Mouse (Mus musculus) R1 (cell line): ENCODE data around the gene Pum1.
A peak's percentile ranks its signal among the peaks of the same experiment; 100 is the strongest.

Experiments
- DNase-seq: peaks from one replicate; pipeline ENCODE4 v3.0.0-alpha.2; 2018; ENCODE audit warnings: low read depth, low spot score

Pum1 gene

DNA sequence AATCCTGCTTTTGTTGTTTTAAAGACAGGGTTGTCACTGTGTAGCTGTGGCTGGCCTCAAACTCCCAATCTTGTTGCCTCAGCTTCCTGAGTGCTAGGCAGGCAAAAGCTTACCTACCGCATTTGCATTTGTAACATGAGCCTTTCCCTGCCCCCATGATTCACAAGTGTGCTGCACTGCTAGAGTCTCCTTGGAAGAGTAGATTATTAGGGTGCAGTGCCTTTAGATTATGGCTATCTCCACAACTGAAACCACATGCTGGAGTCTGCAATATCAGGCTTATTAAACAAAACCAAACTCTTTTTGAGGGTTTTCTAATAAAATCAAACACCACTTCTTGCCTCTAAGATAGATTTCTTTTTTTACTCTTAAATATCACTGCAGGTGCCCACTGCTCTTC, 59.5 kb downstream of the Pum1 start:
- peak; percentile 68 for DNase-seq

DNA sequence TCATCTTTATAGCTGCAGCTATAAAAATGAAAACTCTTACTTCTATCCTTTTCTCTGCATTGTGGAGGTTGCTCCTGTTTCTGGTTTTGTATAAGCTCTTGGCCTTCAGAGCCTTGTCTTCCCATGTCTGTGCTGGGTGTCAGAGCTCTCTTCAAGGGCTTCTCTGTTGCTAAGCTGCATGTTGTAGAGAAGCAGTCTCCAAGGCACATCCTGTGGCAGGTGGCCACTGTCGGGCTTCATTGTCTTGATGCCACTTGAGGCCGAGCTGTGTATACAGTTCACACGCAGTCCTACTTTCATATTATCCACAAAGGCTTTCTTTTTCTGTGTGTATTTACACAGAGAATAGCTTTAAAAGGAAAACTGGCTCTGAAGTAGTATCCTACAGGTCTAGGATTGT, 63.0 kb downstream of the Pum1 start:
- DNase-seq = no peak

DNA sequence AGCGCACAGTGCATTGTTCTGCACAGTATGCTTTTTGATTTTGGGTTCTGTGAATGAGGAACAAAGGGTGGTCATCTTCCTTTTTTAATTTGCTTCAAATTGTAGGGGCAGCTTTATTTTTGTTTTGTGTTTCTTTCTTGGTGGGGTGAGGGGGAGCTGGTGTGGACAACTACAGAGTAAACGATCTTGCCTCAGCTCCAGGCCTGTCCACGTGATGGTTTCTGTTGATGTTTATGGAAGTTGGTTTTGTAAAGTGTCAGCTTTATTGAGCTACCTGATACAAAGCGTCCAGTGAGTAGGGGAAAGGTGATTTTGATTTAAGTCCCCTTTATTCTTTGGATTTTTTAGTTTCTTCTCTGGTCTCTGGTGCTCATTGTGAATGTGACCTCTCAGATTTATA, 72.8 kb downstream of the Pum1 start:
- no peak for DNase-seq

DNA sequence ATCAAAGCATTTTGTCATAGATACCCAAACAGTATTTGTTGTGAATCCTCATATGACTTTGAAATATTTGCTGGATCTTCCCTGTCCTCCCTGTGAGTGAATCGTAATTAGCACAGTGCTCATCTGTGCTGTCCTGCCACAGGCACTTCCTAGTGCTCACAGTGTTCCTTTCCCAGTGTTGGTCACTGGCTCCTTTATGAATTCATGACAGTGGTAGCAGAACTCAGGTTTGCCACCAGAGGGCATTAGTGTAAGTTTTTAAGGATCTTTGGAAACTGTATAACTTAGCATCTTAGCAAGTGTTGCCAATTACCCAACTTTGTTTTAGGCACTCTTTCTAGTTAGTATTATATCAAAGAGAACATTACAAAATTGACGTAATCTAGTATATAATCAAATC, 75.4 kb downstream of the Pum1 start:
- DNase-seq = peak; percentile 79

DNA sequence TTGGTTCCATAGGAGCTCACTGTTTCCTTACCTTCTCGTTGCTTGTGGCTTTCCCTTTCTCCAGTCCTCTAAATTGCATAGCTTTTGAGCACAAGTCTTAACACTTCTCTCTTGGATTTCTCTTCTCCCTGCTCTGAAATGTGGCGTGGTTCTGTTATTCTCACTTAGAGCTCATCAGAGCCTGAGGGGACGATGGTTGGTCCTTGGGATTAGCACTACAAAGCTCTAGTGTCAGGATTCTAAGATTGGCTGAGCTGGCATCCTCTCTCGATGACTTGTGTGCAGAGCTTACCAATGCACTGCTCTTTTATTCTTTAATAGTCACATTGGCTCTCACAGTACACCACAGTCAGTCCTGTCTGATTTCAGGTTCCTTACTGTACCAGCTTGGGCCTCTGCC, 80.9 kb downstream of the Pum1 start:
- DNase-seq = no peak

DNA sequence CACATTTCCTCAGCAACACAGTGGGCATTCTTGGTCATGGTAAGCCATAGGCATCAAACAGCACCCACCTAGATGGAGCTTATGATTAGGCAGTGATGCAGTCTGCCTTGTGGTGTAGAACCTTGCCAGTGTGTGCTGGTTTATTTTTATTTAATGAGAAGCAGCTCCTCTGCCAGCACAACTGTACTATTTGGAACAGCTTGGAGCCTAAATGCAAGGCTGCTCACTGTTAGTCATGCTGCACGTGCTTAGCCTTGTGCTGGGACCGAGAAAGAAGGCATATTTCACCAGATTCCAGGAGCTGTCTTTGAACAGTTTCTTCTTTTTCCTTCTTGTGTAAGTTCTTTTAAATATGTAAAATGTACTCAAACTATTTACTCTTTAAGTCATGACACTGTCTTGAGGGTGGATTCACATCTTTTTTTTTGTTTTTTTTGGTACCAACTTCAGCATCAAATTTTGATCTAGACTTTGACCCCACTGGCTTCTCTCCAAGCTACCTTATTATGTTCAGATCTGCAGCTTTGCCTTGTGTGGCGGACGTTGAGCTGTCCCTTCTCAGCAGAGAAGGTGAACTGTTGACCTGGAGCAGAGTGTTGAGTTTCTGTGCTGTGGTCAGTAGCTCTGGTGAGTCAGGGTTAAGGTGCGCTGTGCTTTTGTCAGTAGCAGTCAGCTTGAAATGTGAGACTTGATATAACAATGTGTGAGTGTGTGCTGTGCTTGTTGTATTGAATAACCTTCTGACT, 82.6 kb downstream of the Pum1 start:
- no peak for DNase-seq

DNA sequence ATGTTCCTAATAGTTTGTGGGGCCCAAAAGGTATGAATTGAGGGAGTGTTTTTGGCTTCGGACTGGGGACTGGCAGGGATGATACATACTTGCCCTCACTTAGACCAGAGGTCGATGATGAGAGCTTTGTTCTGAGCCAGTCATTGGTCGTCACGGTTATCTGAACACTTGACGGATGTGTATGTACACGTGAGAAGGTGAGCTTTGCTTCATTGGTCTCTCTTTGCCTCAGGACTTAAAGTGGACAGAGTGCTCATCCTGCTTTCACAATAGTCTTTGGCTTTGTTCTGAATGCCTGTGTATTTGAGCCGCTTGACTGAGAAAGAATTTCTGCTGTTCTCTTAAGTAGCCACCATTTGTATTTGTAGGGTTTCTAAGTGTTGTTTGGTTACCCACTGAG, 86.4 kb downstream of the Pum1 start:
- no peak for DNase-seq

DNA sequence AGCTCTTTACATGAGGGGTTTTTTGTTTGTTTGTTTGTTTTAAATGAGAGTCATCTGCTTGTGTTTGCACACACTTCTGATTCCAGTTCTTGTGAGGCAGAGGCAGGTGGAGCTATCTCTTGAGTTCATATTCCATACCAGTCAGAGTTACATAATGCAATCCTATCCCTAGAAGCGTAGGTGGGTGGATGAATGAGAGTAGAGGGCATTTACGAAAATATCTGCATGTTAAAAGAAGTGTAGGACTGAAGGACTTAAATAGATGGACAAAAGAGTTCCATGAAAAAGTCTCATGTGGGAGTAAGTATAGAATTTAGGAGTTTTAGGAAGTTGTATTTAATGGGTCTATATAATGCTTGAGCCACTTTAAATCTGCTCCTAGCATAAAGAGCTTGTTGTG, 88.8 kb downstream of the Pum1 start:
- DNase-seq = no peak

DNA sequence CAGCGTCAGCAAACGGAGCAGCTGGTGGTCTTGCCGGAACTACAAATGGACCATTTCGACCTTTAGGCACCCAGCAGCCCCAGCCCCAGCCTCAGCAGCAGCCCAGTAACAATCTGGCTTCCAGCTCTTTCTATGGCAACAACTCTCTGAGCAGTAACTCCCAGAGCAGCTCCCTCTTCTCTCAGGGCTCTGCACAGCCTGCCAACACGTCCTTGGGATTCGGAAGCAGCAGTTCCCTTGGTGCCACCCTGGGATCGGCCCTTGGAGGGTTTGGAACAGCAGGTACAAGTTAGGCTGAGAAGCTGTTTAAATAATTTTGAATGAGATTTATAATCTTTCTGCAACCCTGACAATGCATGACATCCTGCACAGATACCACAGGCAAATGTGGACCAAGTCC, 89.5 kb downstream of the Pum1 start:
- DNase-seq = no peak

DNA sequence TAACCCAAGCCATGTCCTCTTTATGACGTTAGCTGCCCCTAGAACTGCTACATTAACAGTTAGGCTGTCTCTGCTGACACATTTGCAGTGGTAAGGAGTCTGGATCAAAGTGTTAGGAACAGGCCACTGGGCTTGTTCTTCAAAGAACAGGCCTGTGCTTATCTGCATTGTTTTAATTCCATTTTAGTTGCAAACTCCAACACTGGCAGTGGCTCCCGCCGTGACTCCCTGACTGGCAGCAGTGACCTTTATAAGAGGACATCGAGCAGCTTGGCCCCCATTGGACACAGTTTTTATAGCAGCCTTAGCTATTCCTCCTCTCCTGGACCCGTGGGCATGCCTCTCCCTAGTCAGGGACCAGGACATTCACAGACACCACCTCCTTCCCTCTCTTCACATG, 90.6 kb downstream of the Pum1 start:
- DNase-seq = no peak

DNA sequence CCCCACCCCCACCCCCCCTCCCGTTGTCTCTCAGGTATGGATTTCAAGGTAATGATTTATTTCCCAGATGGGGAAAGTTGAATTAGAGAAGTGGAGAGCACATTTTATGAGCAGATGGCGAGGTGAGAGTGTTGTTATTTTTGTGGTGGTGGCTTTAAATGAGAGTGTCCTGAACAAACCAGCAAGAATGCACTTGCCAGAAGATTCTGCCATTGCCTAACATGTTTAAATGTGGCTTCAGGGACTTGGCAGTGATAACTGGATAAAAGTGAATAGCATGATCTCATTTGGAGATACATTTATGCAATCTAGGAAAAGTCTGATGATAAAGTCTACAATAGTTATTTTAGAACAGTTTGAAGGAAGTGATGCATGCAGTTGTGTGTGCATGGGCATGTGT, 91.7 kb downstream of the Pum1 start:
- no peak for DNase-seq

DNA sequence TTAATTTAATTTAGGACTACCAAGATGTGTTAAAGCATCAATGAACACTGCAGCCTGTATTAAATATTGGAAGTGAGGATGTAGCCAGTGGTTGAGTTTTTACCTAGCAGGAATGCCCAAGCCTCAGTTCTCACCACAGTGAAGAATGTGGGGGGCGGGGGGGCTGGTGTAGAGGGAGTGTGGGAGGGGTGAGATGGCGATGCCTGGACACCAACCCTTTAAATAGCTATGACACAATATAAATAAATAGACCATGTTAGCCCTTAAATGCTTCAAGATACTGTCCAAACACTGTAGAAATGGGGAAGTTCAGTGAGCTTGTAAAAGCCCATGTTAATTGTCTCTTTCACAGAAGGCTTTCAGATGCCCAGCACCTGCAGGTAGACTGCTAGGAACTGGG, 96.8 kb downstream of the Pum1 start:
- DNase-seq = no peak

DNA sequence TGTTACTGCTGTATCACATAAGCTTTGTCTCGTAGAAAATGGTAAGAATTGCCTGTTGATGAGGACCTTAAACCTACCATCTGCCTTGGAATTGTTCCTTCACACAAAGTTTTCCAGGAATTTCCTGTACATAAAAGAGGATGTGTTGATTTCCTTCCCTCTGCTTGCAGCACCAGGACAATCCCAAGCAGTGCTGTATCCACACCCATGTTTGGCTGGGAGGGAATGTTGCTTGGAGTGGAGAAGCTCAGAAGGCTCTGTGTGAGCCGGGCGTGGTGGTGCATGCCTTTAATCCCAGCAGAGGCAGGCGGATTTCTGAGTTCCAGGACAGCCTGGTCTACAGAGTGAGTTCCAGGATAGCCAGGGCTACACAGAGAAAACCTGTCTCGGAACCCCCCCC, 98.7 kb downstream of the Pum1 start:
- DNase-seq = peak; percentile 68

DNA sequence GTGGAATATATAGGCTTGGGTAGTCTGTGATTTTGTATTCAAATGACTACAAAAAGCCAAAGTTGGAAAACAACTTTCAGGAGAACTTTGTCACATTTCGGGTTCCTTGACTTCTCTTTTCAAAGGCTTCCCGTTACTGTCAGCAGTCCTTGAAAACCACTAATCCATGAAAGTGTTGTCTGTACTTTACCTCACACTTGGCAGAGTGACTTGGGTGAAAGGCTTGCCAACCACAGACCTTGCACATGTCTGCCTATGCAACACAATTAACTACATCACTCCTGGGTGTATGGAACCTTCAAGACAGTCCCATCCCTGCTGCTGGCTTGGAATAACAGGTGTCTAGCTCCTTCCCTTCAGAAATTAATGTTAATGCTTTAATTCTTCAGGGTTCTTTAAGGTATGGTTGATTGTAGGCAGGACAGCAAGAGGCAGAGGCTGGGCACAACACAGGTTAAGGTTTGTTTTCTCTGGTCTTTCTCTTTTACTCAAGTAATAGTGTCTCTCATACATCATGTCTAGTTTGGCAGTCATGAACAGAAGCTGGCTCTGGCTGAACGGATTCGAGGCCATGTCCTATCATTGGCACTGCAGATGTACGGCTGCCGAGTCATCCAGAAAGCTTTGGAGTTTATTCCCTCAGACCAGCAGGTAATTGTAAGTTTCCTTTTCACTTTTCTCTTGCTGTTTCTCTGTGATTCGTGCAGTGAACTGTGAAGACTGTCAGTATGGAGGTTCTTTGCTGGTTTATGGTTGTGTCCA, 102.5 kb downstream of the Pum1 start:
- no peak for DNase-seq

DNA sequence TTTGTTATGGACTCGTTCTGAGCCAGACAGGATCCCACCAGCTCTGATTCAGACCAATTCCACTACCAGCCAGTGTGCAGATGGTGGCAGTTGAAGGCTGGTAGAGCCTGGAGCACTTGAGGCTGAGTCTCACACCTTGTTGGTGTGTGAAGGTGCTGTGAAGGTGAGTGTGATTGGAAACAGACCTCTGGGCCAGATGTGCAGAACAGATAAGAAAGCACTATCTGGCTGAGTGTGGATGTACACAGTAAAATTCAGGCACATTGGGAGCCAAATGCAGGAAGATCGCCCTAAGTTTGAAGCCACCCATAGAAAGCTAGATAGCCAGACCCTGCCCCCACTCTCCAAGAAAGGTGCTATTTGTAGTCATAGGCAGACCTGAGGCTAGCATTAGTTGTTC, 103.3 kb downstream of the Pum1 start:
- no peak for DNase-seq

DNA sequence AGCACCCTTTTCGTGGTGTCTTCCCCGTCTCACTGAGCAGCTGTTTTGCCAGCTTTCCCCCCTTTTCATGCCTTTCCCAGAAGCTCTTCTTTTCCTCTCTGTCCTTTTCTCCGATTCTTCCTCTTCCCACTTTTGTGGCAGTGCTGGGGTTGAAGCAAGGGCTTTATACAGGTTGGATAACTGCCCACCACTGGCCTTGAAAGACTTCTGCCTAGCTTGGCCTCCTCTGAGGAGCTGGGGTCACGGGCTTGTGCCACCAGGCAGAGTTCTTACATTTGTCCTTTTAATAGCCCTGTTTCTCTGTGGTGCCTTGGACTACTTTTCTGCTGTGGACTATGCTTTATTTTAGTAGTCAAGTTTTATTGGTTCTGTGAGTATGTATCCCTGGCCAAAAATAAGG, 103.8 kb downstream of the Pum1 start:
- no peak for DNase-seq

DNA sequence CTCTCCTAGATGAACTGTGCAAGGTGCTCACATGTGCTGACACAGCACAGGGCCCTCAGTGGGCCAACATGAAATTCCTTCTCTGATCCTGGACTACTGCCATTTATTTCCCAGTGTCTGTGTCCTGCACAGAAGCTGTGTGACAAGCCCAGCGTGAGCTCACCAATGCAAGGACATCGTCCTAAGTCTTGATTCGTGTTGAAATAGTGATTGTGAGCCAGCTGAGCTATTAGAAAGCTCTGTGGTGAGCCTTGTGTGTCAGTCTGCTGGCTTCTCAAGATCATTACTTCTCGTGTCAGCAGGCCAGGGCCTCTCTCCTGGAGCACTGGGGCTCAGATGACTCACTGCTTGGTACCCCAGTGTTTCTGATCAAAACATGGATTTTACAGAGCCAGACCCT, 110.8 kb downstream of the Pum1 start:
- no peak for DNase-seq

DNA sequence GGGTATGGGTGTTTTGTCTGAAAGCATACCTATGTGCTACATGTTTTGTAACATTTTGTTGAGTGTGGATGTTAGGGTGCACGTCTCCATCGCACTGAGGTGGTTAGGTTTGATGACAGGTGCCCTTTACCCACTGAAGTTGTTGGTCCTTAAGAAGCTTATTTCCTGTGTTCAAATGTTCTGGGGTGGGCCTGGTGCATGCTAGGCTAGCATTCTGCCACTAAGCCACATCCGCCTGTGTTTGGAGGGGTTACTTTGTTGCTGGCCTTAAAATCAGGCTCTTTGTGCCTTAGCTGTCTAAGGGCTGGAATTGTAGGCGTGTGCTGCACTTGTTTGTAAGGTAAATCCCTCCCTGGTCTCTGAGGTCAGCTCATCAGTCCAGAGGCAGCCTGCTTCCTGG, 111.7 kb downstream of the Pum1 start:
- DNase-seq = no peak

DNA sequence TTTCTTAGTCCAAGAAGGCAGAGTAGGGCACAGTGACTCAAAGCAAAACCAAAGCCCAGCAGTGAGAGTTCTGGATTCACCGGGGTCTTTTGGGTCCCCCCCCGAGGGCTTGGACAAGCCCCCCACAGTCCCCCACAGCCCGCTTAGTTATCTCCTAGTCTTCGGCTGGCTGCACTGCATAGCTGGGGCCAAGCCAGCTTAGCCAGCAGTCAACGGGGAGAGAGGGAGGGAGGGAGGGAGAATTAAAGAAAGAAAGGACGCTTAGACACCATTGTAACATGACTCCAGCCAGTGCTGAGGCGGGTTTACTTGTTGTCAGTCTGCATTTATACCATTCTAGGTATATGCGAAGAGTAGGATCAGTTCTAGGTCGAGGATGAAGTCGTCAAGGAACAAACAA, 114.5 kb downstream of the Pum1 start:
- no peak for DNase-seq

DNA sequence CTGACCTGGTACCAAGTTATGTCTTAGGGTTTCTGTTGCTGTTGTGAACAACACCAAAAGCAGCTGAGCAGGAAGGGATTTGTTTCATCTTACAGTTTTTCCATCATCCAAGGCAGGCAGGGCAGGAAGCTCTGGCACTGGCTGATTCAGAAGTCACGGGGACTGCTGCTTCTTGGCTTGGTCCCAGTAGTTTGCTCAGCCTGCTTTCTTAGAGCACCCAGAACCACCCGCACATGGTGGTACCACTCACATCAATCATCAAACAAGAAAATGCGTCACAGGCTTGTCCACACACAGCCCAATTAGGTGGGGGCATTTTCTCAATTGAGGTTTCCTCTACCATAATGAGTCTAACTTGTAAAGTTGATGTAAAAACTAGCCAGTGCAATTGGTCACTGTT, 115.9 kb downstream of the Pum1 start:
- no peak for DNase-seq

DNA sequence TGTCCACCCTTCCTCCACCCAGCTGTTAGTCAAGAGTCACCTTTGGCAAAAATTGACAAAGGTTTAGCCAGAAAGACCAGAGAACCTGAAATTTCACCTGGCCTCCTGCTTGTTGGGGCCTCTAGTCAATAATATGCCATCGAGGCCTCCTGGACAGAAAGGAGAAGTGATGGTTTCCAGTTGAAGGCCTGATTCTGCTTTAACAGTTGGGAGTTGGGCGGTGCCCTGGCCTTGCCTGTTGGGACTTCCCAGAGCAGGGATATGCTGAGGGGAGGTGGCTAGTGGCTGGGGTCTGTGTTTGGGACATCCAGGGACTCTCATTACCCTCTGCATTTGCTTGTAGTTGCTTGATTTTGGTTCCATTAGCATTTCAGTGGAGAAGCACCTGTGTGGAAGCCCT, 119.4 kb downstream of the Pum1 start:
- no peak for DNase-seq

DNA sequence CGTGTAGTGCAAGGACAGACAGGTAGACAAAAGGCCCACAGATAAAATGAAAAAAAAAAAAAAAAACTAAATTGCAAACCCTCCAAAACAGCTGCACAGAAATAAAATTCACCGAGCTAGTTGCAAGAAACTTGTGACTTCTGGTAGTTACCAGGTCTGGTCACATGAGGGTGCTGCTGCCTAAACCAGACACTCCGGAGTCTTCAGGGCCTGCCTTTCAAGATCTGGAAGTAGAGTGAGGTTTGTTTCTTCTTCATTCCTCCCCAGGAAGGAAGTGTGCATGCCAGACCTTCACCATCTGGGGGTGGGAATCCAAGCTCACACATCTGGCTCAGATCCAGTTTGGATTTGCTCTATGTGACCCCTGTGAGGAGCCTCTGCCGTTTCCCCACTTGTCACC, 121.6 kb downstream of the Pum1 start:
- DNase-seq = peak; percentile 71

DNA sequence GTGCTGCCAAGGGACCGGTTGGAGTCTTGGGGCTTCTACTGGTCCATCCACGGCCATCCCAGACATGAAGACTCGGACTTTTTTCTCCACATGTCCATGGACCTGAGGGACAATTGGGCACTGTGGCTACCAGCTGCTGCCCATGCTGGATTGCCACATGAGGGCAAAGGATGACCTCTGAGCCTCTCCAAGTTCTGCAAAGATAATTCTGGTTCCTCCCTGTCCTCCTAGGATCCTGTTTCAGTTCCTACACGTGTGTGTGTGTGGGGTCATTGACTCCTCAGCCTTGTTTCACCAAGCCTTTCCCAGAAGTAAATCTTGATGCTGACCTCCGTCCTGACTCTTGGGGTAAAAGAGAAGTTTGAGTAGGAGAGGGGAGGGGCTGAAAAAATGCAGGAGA, 124.4 kb downstream of the Pum1 start:
- DNase-seq = no peak

DNA sequence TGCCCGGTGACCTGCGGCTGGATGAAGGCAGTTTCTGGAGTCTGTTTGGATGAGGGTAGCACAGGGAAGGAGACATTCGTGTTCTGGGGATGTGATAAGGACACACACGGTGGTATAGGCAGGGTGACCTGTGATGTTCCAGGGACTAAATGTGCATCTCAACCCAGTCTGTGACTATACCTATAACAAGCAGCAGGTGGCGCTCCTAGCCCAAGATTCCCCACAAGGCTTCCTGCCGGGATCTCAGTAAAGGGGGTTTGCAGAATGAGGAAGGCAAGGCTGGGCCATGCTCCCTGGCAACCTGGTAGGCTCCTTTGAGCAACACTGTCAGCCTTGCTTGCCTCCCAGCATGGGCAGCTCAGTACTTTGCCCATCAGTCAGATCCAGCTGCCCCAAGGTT, 127.1 kb downstream of the Pum1 start:
- DNase-seq = peak; percentile 88
